Mouse (Mus musculus) left cerebral cortex, adult 18-20 months (tissue): Measurements from ENCODE around the gene Rhox6. TPM values are rescaled to one million over a fixed set of nuclear protein-coding genes. Genes with fewer than 3 reads are reported as not detected.
"Not testable (repeated sequence)": the region's sequence is repeated elsewhere in the genome, so short reads cannot be mapped to it uniquely, and the experiment has no call there.

ENCODE experiments used
- DNase-seq, 2 experiments: peaks; one replicate each; pipeline ENCODE4 v3.0.0; 2021 to 2022; ENCODE audit warnings: low spot score in 2 of 2, mixed read lengths in 1 of 2
- long read RNA-seq, 2 experiments: library from polyadenylated mRNA; stranded (forward); transcript quantifications; one replicate each; pipeline ENCODE4 v2.0.0; 2021
- total RNA-seq, 2 experiments: library from RNA; stranded (reverse); gene quantifications; 2 replicates each; pipeline ENCODE4 v1.2.3; 2021

Gene Rhox6
- not detected for total RNA-seq
- long read RNA-seq, experiment 1: 0 reads
- long read RNA-seq, experiment 2: 0 reads

GRCm38 (mm10) chrX:37826610-37827009 is at the start of gene Rhox6:
Gene Rhox6, plus strand, starts transcription at chrX:37826910.
- not testable (repeated sequence) for DNase-seq

- DNase-seq: no peak
These were observed 19.2 kb upstream of the Rhox6 start for GRCm38 (mm10) chrX:37807286-37808080.

- no peak for DNase-seq
These were observed 17.3 kb upstream of the Rhox6 start for GRCm38 (mm10) chrX:37809396-37809795.

GRCm38 (mm10) chrX:37811179-37811578 is 15.5 kb upstream of the Rhox6 start:
- peak in 1 of 2 experiments; percentile 8 for DNase-seq

GRCm38 (mm10) chrX:37815665-37816064 is 11.0 kb upstream of the Rhox6 start:
- no peak for DNase-seq

- not testable (repeated sequence) for DNase-seq
These were observed 4.7 kb downstream of the Rhox6 start, which contains the start of gene Rhox7a for GRCm38 (mm10) chrX:37831386-37831785. Gene Rhox7a, plus strand, starts transcription at chrX:37831686.

GRCm38 (mm10) chrX:37871641-37872040 is 44.9 kb downstream of the Rhox6 start:
- no peak for DNase-seq

GRCm38 (mm10) chrX:37878844-37879243 is 52.1 kb downstream of the Rhox6 start, which contains the start of gene Rhox8:
Gene Rhox8, minus strand, starts transcription at chrX:37878944.
- no peak for DNase-seq

Other genes with a start within 250 kb of the Rhox6 start
- not detected for gene Rhox3f, start 245.9 kb upstream of the Rhox6 start, total RNA-seq
- not detected for gene Rhox4f, start 219.2 kb upstream of the Rhox6 start, total RNA-seq
- gene Rhox3g, start 198.3 kb upstream of the Rhox6 start, total RNA-seq: not detected
- gene Rhox2g, start 183.4 kb upstream of the Rhox6 start, total RNA-seq: not detected
- not detected for gene Rhox4g, start 175.6 kb upstream of the Rhox6 start, total RNA-seq
- not detected for gene Rhox3h, start 158.1 kb upstream of the Rhox6 start, total RNA-seq
- gene Rhox2h, start 153.6 kb upstream of the Rhox6 start, total RNA-seq: not detected
- gene Rhox5, start 22.1 kb upstream of the Rhox6 start, total RNA-seq: not detected
- not detected for gene Rhox7a, start 4.8 kb downstream of the Rhox6 start, total RNA-seq
- gene Rhox8, start 52.0 kb downstream of the Rhox6 start, total RNA-seq: not detected
- not detected for gene Rhox7b, start 70.3 kb downstream of the Rhox6 start, total RNA-seq
- not detected for gene Rhox9, start 74.9 kb downstream of the Rhox6 start, total RNA-seq
- gene Btg1-ps1, start 191.9 kb downstream of the Rhox6 start, total RNA-seq: not detected
- gene Btg1-ps2, start 216.2 kb downstream of the Rhox6 start, total RNA-seq: not detected
- not detected for gene Rhox10, start 239.6 kb downstream of the Rhox6 start, total RNA-seq